Mouse (Mus musculus) cortical plate, adult 2 months (tissue): ENCODE measurements around the gene Camkmt. TPM values are rescaled to one million over a fixed set of nuclear protein-coding genes. Genes with fewer than 3 reads are reported as not detected.
A peak's percentile ranks its signal among the peaks of the same experiment; 100 is the strongest.

Experiments used
- H3K27ac ChIP-seq: fragments of 200-500 bp; 2 replicates; pipeline ENCODE4 v1.5.1; 2012; ENCODE audit warnings: low read length, control low read depth, inconsistent platforms; ENCODE audit not compliant: insufficient read depth
- H3K4me1 ChIP-seq: fragments of 200-500 bp; 2 replicates; pipeline ENCODE4 v1.6.1; 2011; ENCODE audit warnings: low read length; ENCODE audit not compliant: control insufficient read depth, insufficient read depth
- H3K4me3 ChIP-seq: fragments of 200-500 bp; 2 replicates; pipeline ENCODE4 v1.5.1; 2011; ENCODE audit warnings: mild to moderate bottlenecking, low read length, control low read depth; ENCODE audit not compliant: insufficient read depth
- CTCF ChIP-seq: fragments of 200-500 bp; IDR thresholded peaks from 2 replicates; pipeline ENCODE4 v1.5.1; 2011; ENCODE audit warnings: mild to moderate bottlenecking, control low read depth, low read length; ENCODE audit not compliant: insufficient read depth; ENCODE audit errors: extremely low read depth
- POLR2A ChIP-seq: fragments of 200-500 bp; IDR thresholded peaks from 2 replicates; pipeline ENCODE4 v1.6.1; 2011; ENCODE audit warnings: mild to moderate bottlenecking, low read length, control low read depth; ENCODE audit not compliant: insufficient read depth; ENCODE audit errors: extremely low read depth
- polyA plus RNA-seq: library from polyadenylated mRNA; depleted of rRNA; stranded (reverse); fragments of >200 nt; gene quantifications from 2 replicates; pipeline ENCODE4 v1.2.3, GENCODE M21; 2012; rRNA removed

The Camkmt gene
- polyA plus RNA-seq: 6.8 and 7.0 TPM in 2 replicates

GRCm38 (mm10) chr17:85090120-85091099 is at the start of gene Camkmt, which contains the start of gene Prepl:
Camkmt (plus strand) TSS chr17:85090552.
Prepl (minus strand) TSS chr17:85090241.
- H3K27ac ChIP-seq: peak within 1 kb of the TSS; percentile 79
- H3K4me3 ChIP-seq: peak within 1 kb of the TSS; percentile 93
- peaks cover 7% of the 10 kb centered on the region; the same call in 1 of the 2 replicates for H3K4me1 ChIP-seq
- TF ChIP-seq CTCF (no peak), POLR2A (peak; percentile 97)

DNA sequence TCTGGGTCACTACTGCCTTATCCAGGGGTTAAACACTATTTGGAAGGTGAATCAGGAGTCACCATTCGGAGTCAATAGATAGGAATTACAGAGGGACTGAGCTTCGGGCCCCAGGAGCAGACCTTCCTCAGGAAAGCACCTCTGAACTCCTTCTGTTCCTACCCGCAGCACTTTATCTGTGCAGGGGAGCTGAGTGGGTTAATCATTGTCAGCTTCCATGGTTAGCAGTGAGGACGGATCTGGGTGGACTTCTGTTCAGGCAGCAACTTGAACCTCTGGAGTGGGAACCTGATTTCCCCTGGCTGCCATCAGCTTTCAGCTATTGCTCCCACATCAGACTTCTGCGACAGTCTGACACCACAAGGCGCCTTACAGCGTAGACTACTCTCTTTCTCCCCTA is 49.4 kb upstream of the Camkmt start:
- no peak overlapping the region for H3K27ac ChIP-seq
- TF ChIP-seq POLR2A (no peak), CTCF (no peak)
- no peak overlapping the region for H3K4me3 ChIP-seq
- H3K4me1 ChIP-seq: no peaks in the 10 kb centered on the region

- Histone ChIP-seq H3K4me1 (no peaks in the 10 kb centered on the region), H3K27ac (no peak overlapping the region), H3K4me3 (no peak overlapping the region)
- no peak for TF ChIP-seq CTCF
- TF ChIP-seq POLR2A: no peak
These were observed 47.9 kb upstream of the Camkmt start for GRCm38 (mm10) chr17:85042419-85042818.

GRCm38 (mm10) chr17:85043404-85043816 is 46.9 kb upstream of the Camkmt start:
- no peak overlapping the region for H3K27ac ChIP-seq
- no peaks in the 10 kb centered on the region for H3K4me1 ChIP-seq
- no peak for TF ChIP-seq CTCF
- TF ChIP-seq POLR2A: no peak
- no peak overlapping the region for H3K4me3 ChIP-seq

- Histone ChIP-seq H3K4me1 (no peaks in the 10 kb centered on the region), H3K27ac (no peak overlapping the region), H3K4me3 (no peak overlapping the region)
- TF ChIP-seq CTCF (no peak), POLR2A (no peak)
These were observed 45.9 kb upstream of the Camkmt start for GRCm38 (mm10) chr17:85044466-85044865.

- TF ChIP-seq CTCF (no peak), POLR2A (no peak)
- Histone ChIP-seq H3K27ac (no peak overlapping the region), H3K4me1 (no peaks in the 10 kb centered on the region)
These were observed 45.2 kb upstream of the Camkmt start for GRCm38 (mm10) chr17:85045160-85045559.

GRCm38 (mm10) chr17:85048379-85048778 is 42.0 kb upstream of the Camkmt start:
- Histone ChIP-seq H3K4me3 (no peak overlapping the region), H3K27ac (no peak overlapping the region), H3K4me1 (no peaks in the 10 kb centered on the region)
- TF ChIP-seq POLR2A (no peak), CTCF (no peak)

More at GRCm38 (mm10) chr17:85045160-85045559, 45.2 kb upstream of the Camkmt start:
- no peak overlapping the region for H3K4me3 ChIP-seq

GRCm38 (mm10) chr17:85058276-85058675 is 32.1 kb upstream of the Camkmt start:
- no peak overlapping the region for H3K27ac ChIP-seq
- no peaks in the 10 kb centered on the region for H3K4me1 ChIP-seq
- no peak for TF ChIP-seq POLR2A
- no peak for TF ChIP-seq CTCF
- no peak overlapping the region for H3K4me3 ChIP-seq

GRCm38 (mm10) chr17:85059136-85059535 is 31.2 kb upstream of the Camkmt start:
- Histone ChIP-seq H3K27ac (no peak overlapping the region), H3K4me3 (no peak overlapping the region), H3K4me1 (no peaks in the 10 kb centered on the region)
- no peak for TF ChIP-seq POLR2A
- no peak for TF ChIP-seq CTCF
